Mouse (Mus musculus) hindbrain, embryonic 16.5 days (tissue): ENCODE results near the gene Ubfd1. TPM values are rescaled to one million over a fixed set of nuclear protein-coding genes. Genes with fewer than 3 reads are reported as not detected.
A peak's percentile ranks its signal among the peaks of the same experiment; 100 is the strongest.

ENCODE experiments used
- ATAC-seq: fragments of 200-750 bp; cut with Nextera tagmentation; 2 replicates; pipeline ENCODE4 v1.8.0; 2017; ENCODE audit warnings: moderate TSS enrichment, moderate library complexity
- H3K27ac ChIP-seq: fragments of 300-500 bp; sonication (generic); 2 replicates; pipeline ENCODE4 v1.5.1; 2014; ENCODE audit warnings: low read depth, mild to moderate bottlenecking, control low read depth, low read length, moderate library complexity
- H3K27me3 ChIP-seq: fragments of 300-500 bp; sonication (generic); replicated peaks from 2 replicates; pipeline ENCODE4 v1.6.1; 2014; ENCODE audit warnings: low read length; ENCODE audit not compliant: control insufficient read depth, insufficient read depth
- H3K36me3 ChIP-seq: fragments of 300-500 bp; sonication (generic); 2 replicates; pipeline ENCODE4 v1.6.1; 2014; ENCODE audit warnings: mild to moderate bottlenecking, low read length, moderate library complexity, mixed read lengths; ENCODE audit not compliant: control insufficient read depth, insufficient read depth
- H3K4me1 ChIP-seq: fragments of 300-500 bp; sonication (generic); 2 replicates; pipeline ENCODE4 v1.6.1; 2014; ENCODE audit warnings: low read depth, low read length; ENCODE audit not compliant: control insufficient read depth, insufficient read depth
- H3K4me2 ChIP-seq: fragments of 300-500 bp; sonication (generic); 2 replicates; pipeline ENCODE4 v1.6.1; 2014; ENCODE audit warnings: mild to moderate bottlenecking, low read length, control low read depth, moderate library complexity
- H3K4me3 ChIP-seq: fragments of 300-500 bp; sonication (generic); 2 replicates; pipeline ENCODE4 v1.5.1; 2014; ENCODE audit warnings: mild to moderate bottlenecking, low read length, control low read depth, moderate library complexity
- H3K9ac ChIP-seq: fragments of 300-500 bp; sonication (generic); 2 replicates; pipeline ENCODE4 v1.6.1; 2014; ENCODE audit warnings: low read depth, mild to moderate bottlenecking, control low read depth, low read length, moderate library complexity
- H3K9me3 ChIP-seq: fragments of 300-500 bp; sonication (generic); 2 replicates; pipeline ENCODE4 v1.6.1; 2014; ENCODE audit warnings: mild to moderate bottlenecking, low read length, moderate library complexity; ENCODE audit not compliant: control insufficient read depth
- WGBS: fragments of 180-500 bp; shearing (Covaris S2); extraction: QIAGEN DNeasy Blood & Tissue Kit; methylation state at CpG from one replicate; pipeline ENCODE4 v1.1.7; 2014; 5-methylcytosine and 5-hydroxymethylcytosine counted together
- polyA plus RNA-seq: library from polyadenylated mRNA; unstranded; fragments of >200 nt; fragmentation: Nextera tagmentation; extraction: Ambion mirVana; gene quantifications from 2 replicates; pipeline ENCODE4 v1.2.1, GENCODE M21; 2015

The Ubfd1 gene
- polyA plus RNA-seq, 1 experiment from 2014 or later, result 71.2 TPM

DNA sequence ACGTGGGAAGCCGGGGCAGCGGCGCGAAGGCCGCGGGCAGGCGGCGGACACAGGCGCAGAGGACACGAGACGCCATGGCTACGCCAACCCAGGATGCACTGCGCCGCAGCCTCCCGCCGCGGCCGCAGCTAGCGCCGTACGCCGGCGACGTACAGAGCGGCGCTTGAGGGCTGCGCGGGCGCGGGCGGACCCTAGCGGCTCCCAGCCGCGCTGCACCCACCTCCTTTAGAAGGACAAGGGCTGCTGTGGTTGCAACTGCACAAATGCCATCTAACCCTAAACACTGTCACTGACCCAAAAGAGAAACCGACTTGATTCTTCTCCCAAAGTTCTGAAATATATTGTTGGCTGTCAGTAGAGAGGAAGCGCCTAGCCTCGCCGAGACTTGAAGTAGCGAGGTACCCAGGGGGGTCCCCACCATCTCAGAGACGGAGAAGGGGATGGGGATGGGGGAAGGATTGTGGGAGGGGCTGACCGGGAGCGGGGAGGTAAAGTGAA lies 34.8 kb downstream of the Ubfd1 start, which contains the start of gene Ndufab1:
Gene Ndufab1 (minus strand): TSS at position 140 of the 498 bp plus-strand sequence.
- Histone ChIP-seq H3K4me2 (peak within 1 kb of the TSS; percentile 80), H3K36me3 (peaks cover 3% of the 10 kb centered on the region; the same call in 1 of the 2 replicates), H3K27me3 (no peaks in the 10 kb centered on the region), H3K27ac (peak within 1 kb of the TSS; percentile 64), H3K4me1 (peaks cover 14% of the 10 kb centered on the region), H3K9me3 (no peaks in the 10 kb centered on the region), H3K4me3 (peak within 1 kb of the TSS; percentile 52), H3K9ac (peak within 1 kb of the TSS; percentile 64)
- peak; percentile 99 for ATAC-seq
- under 1% methylated on average over 21 of the region's 43 CpGs for WGBS

DNA sequence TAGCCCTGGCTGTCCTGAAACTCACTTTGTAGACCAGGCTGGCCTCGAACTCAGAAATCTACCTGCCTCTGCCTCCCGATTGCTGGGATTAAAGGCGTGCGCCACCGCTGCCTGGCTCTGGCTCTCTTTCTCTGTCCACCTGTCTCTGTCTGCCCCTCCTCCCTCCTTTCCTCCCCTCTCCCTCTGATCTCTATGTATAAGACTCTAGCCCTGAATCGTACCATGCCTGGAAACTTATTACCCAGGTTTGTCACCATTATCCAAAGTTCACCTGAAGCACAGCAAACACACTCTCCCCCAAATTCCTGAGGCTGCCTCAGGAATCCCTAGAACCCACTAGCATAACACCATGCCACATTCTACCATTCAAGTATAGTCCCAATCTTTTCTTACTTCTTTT lies 41.2 kb downstream of the Ubfd1 start:
- Histone ChIP-seq H3K36me3 (no peaks in the 10 kb centered on the region), H3K9me3 (no peaks in the 10 kb centered on the region), H3K4me1 (no peaks in the 10 kb centered on the region), H3K4me3 (no peak overlapping the region), H3K9ac (no peak overlapping the region), H3K27me3 (no peaks in the 10 kb centered on the region), H3K27ac (no peak overlapping the region), H3K4me2 (no peak overlapping the region)
- WGBS, result 98% methylated on average over 6 of the region's 6 CpGs
- ATAC-seq, result no peak

DNA sequence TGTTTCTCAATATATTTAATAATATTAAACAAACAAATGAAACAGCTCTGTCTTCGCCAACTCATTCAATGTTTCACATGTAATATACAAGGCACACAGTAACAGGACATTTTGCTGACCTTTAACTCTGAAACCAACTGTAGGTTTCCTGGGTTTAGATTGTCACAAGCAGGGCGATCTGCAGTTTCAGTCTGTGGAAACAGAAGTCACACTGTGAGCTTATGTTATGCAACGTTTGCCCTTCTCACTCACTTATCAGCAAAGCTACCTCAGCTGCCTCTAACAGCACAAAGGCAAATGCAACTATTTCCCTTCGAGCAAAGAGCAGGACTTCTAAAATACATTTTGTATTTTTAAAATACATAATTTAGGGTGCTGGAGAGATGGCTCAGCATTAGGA lies 56.5 kb downstream of the Ubfd1 start:
- H3K36me3 ChIP-seq, result peaks cover 9% of the 10 kb centered on the region; the same call in 1 of the 2 replicates
- no peak overlapping the region for H3K9ac ChIP-seq
- no peak overlapping the region for H3K4me3 ChIP-seq
- H3K27ac ChIP-seq, result no peak overlapping the region
- no peak overlapping the region for H3K4me2 ChIP-seq
- no peak for ATAC-seq
- H3K27me3 ChIP-seq, result no peaks in the 10 kb centered on the region
- no peaks in the 10 kb centered on the region for H3K9me3 ChIP-seq
- 86% methylated on average over 4 of the region's 4 CpGs for WGBS
- no peaks in the 10 kb centered on the region for H3K4me1 ChIP-seq

DNA sequence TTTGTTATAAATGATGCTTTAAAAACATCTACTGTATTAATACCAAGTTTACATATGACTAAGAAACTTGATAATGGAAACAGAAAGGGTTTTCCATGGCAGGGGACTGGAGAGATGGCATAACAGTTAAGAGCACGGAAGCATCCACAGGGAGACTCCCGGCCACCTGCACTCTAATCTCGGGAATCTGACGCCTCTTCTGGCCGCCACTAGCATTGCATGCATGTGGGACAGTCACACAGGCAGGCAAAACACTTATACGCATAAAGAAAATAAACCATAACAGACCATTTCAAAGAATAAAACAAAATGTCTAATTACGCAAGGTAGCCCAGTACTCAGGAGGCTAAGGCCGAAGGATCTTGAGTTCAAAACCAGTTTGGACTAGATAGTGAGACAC lies 58.7 kb downstream of the Ubfd1 start:
- no peak overlapping the region for H3K9ac ChIP-seq
- H3K9me3 ChIP-seq, result no peaks in the 10 kb centered on the region
- no peaks in the 10 kb centered on the region for H3K27me3 ChIP-seq
- no peak overlapping the region for H3K4me3 ChIP-seq
- peaks cover 9% of the 10 kb centered on the region; the same call in 1 of the 2 replicates for H3K36me3 ChIP-seq
- no peak overlapping the region for H3K4me2 ChIP-seq
- no peak overlapping the region for H3K27ac ChIP-seq
- H3K4me1 ChIP-seq, result no peaks in the 10 kb centered on the region
- WGBS, result 79% methylated on average over 8 of the region's 8 CpGs
- ATAC-seq, result no peak

DNA sequence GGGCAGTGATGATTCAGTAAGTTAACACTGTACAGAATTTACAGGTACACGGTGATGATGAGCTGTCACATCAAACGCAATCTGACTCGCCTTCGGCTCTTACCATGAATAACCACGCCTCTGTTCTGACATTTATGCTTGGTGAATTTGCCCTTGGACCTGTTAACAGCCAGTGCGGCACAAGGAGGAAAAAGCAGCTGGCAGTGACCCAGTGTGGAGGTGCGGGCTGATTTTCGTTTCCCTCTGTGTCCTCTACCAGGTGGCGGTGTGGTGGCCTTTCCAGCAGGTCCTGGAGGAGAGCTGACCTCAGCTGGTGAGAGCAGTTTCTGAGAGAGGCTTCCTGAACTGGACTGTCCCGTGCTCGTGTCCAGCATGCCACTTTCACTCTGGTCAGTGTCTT lies 60.0 kb downstream of the Ubfd1 start:
- Histone ChIP-seq H3K9me3 (no peaks in the 10 kb centered on the region), H3K27me3 (no peaks in the 10 kb centered on the region), H3K9ac (no peak overlapping the region), H3K4me3 (no peak overlapping the region), H3K27ac (no peak overlapping the region), H3K4me1 (no peaks in the 10 kb centered on the region; the same call in 1 of the 2 replicates), H3K36me3 (peaks cover 9% of the 10 kb centered on the region; the same call in 1 of the 2 replicates), H3K4me2 (no peak overlapping the region)
- 95% methylated on average over 11 of the region's 11 CpGs for WGBS
- no peak for ATAC-seq

Other genes with a start within 250 kb of the Ubfd1 start
- 0.20 and 0.29 TPM in 2 replicates for gene Scnn1b, start 202.1 kb upstream of the Ubfd1 start, polyA plus RNA-seq
- gene Cog7, start 85.5 kb upstream of the Ubfd1 start, polyA plus RNA-seq, result 32.3 and 33.9 TPM in 2 replicates
- gene Gga2, start 46.0 kb upstream of the Ubfd1 start, polyA plus RNA-seq, result 46.5 and 51.4 TPM in 2 replicates
- gene Ears2, start 88 bp downstream of the Ubfd1 start, polyA plus RNA-seq, result 8.7 and 9.6 TPM in 2 replicates
- gene Ndufab1, start 34.7 kb downstream of the Ubfd1 start, polyA plus RNA-seq, result 694 and 758 TPM in 2 replicates
- gene Palb2, start 65.8 kb downstream of the Ubfd1 start, polyA plus RNA-seq, result 3.8 and 5.3 TPM in 2 replicates
- 165 and 167 TPM in 2 replicates for gene Dctn5, start 65.9 kb downstream of the Ubfd1 start, polyA plus RNA-seq
- gene Plk1, start 92.3 kb downstream of the Ubfd1 start, polyA plus RNA-seq, result 19.6 and 26.6 TPM in 2 replicates
- gene Ern2, start 119.0 kb downstream of the Ubfd1 start, polyA plus RNA-seq, result 1.8 and 1.9 TPM in 2 replicates
- 0.75 and 1.2 TPM in 2 replicates for gene Chp2, start 152.3 kb downstream of the Ubfd1 start, polyA plus RNA-seq
- gene Prkcb, start 221.6 kb downstream of the Ubfd1 start, polyA plus RNA-seq, result 127 and 139 TPM in 2 replicates